12 mouse cellular contexts compared by ENCODE assay signal in genomic region chr6:6909586-6909985, GRCm38 (mm10). TPM values are rescaled to one million over a fixed set of nuclear protein-coding genes. Genes with fewer than 3 reads are reported as not detected.
DNase-seq lines count a peak whose midpoint lies in the region; ATAC-seq and TF ChIP-seq lines count a peak whose summit lies in the region.
"Had no signal": no experiment of that assay in that cellular context is flagged by ENCODE, and none has a peak within 500 bp of the region (broad histone marks: within the 10 kb centered on the region; RNA-seq: fewer than 3 reads in every experiment).

No protein-coding gene starts in this region.

- peak; percentile 19 for DNase-seq in kidney, adult 11 months
- DNase-seq in kidney, adult 9 months, result peak; percentile 55
- DNase-seq in ovary, postnatal 14 days (ENCODE audit: low spot score), result peak; percentile 68
- no peak for DNase-seq in right cerebral cortex, postnatal 10 days (ENCODE audit: low spot score in 2 of 2)
- DNase-seq in thymus, adult 2 months, result no peak
- DNase-seq: forebrain, postnatal 0 days had no signal

- no peak overlapping the region for H3K4me3 ChIP-seq in kidney, embryonic 16.5 days (ENCODE audit: low read length)
- H3K4me3 ChIP-seq in brown adipose tissue, adult 24 weeks (ENCODE audit: insufficient read depth, low read depth, low read length), result no peak overlapping the region
- no peak overlapping the region for H3K4me3 ChIP-seq in forebrain, embryonic 12.5 days (replicated peaks)
- H3K4me3 ChIP-seq in thymus, adult 2 months (ENCODE audit: control insufficient read depth, insufficient read depth, low read length), result no peak overlapping the region

- no peak overlapping the region for H3K27ac ChIP-seq in kidney, embryonic 16.5 days (ENCODE audit: low read length)
- H3K27ac ChIP-seq in brown adipose tissue, adult 24 weeks (replicated peaks; ENCODE audit: low read depth, low read length), result peak overlapping the region; percentile 72
- H3K27ac ChIP-seq in forebrain, embryonic 12.5 days, result no peak overlapping the region
- no peak overlapping the region for H3K27ac ChIP-seq in thymus, adult 2 months (ENCODE audit: control insufficient read depth, insufficient read depth, low read length)

- no peaks in the 10 kb centered on the region for H3K4me1 ChIP-seq in kidney, embryonic 16.5 days (ENCODE audit: insufficient read depth, low read length)
- H3K4me1 ChIP-seq in brown adipose tissue, adult 24 weeks (ENCODE audit: control insufficient read depth, insufficient read depth, insufficient read length, low read length), result 0 out of 2 replicates have a peak, but pooled peaks cover 3% of the 10 kb centered on the region
- no peaks in the 10 kb centered on the region for H3K4me1 ChIP-seq in forebrain, embryonic 12.5 days
- no peaks in the 10 kb centered on the region for H3K4me1 ChIP-seq in thymus, adult 2 months (replicated peaks; ENCODE audit: control insufficient read depth, insufficient read depth, low read length)

- H3K9ac ChIP-seq in kidney, embryonic 16.5 days (replicated peaks; ENCODE audit: low read length), result no peak overlapping the region
- H3K9ac ChIP-seq in forebrain, embryonic 12.5 days, result no peak overlapping the region
- H3K9ac ChIP-seq: forebrain, postnatal 0 days had no signal

- H3K36me3 ChIP-seq in kidney, embryonic 16.5 days (ENCODE audit: insufficient read depth, low read length), result no peaks in the 10 kb centered on the region
- H3K36me3 ChIP-seq in forebrain, embryonic 12.5 days (replicated peaks), result no peaks in the 10 kb centered on the region
- H3K36me3 ChIP-seq in thymus, adult 2 months (ENCODE audit: control insufficient read depth, insufficient read depth, low read length), result no peaks in the 10 kb centered on the region

- ATAC-seq in kidney, embryonic 16.5 days (ENCODE audit: low FRiP score, low TSS enrichment), result no peak
- ATAC-seq in forebrain, embryonic 12.5 days (ENCODE audit: low FRiP score), result no peak
- ATAC-seq: forebrain, postnatal 0 days; intestine, postnatal 0 days had no signal

- TF ChIP-seq POLR2A in thymus, adult 2 months (IDR thresholded peaks at IDR 0.05; ENCODE audit: control insufficient read depth, extremely low read depth, insufficient read depth, low read length, poor library complexity), result no peak

- no peaks in the 10 kb centered on the region for H3K27me3 ChIP-seq in kidney, embryonic 16.5 days (ENCODE audit: insufficient read depth, low read length)
- no peaks in the 10 kb centered on the region for H3K27me3 ChIP-seq in forebrain, embryonic 12.5 days
- H3K27me3 ChIP-seq in thymus, adult 2 months (ENCODE audit: control insufficient read depth, insufficient read depth, low read length), result no peaks in the 10 kb centered on the region
- H3K27me3 ChIP-seq: CH12.LX had no signal

- H3K9me3 ChIP-seq in kidney, embryonic 16.5 days (ENCODE audit: low read length), result peaks cover 2% of the 10 kb centered on the region; the same call in 1 of the 2 replicates
- H3K9me3 ChIP-seq in forebrain, embryonic 12.5 days, result no peaks in the 10 kb centered on the region

- H3K4me2 ChIP-seq in kidney, embryonic 16.5 days (replicated peaks; ENCODE audit: low read depth, low read length), result no peak overlapping the region
- H3K4me2 ChIP-seq in forebrain, embryonic 12.5 days, result no peak overlapping the region

- WGBS in kidney, embryonic 16.5 days, result 47% methylated on average over 8 of the region's 8 CpGs
- WGBS in forebrain, embryonic 12.5 days, result 83% methylated on average over 8 of the region's 8 CpGs
- WGBS in thymus, adult 2 months, result 82% methylated on average over 8 of the region's 8 CpGs

- no peak for TF ChIP-seq CTCF in thymus, adult 2 months (IDR thresholded peaks at IDR 0.05; ENCODE audit: borderline replicate concordance, control insufficient read depth, extremely low read depth, insufficient read depth, low read length, poor library complexity)

RNA-seq across cellular contexts. Expression of gene Dlx5, which starts 27.7 kb away (rescaled TPM):
- 0.22 and 0.47 TPM in 2 replicates for polyA plus RNA-seq in kidney, embryonic 16.5 days (2015; fragmentation: Nextera tagmentation; extraction: Ambion mirVana)
- not detected in 2 replicates for polyA plus RNA-seq in brown adipose tissue, adult 24 weeks (2012; ENCODE audit: insufficient read depth, insufficient read length, missing spikeins)
- polyA plus RNA-seq in forebrain, embryonic 12.5 days (2016; fragmentation: Nextera tagmentation; extraction: Ambion mirVana), result 68.0 and 102 TPM in 2 replicates
- polyA plus RNA-seq in thymus, adult 2 months (2012; rRNA removed), result 0.41 and 0.71 TPM in 2 replicates

RNA-seq across cellular contexts. Expression of gene Sdhaf3, which starts 46.2 kb away (rescaled TPM):
- polyA plus RNA-seq in kidney, embryonic 16.5 days (2015; fragmentation: Nextera tagmentation; extraction: Ambion mirVana), result 4.5 and 4.6 TPM in 2 replicates
- 9.9 and 12.8 TPM in 2 replicates for polyA plus RNA-seq in brown adipose tissue, adult 24 weeks (2012; ENCODE audit: insufficient read depth, insufficient read length, missing spikeins)
- polyA plus RNA-seq in forebrain, embryonic 12.5 days (2016; fragmentation: Nextera tagmentation; extraction: Ambion mirVana), result 6.2 and 7.0 TPM in 2 replicates
- polyA plus RNA-seq in thymus, adult 2 months (2012; rRNA removed), result 0.31 and 0.33 TPM in 2 replicates

RNA-seq across cellular contexts. Expression of gene Dlx6, which starts 46.5 kb away (rescaled TPM):
- not detected in 2 replicates for polyA plus RNA-seq in kidney, embryonic 16.5 days (2015; fragmentation: Nextera tagmentation; extraction: Ambion mirVana)
- polyA plus RNA-seq in brown adipose tissue, adult 24 weeks (2012; ENCODE audit: insufficient read depth, insufficient read length, missing spikeins), result not detected in 2 replicates
- polyA plus RNA-seq in forebrain, embryonic 12.5 days (2016; fragmentation: Nextera tagmentation; extraction: Ambion mirVana), result 10.1 and 15.7 TPM in 2 replicates
- polyA plus RNA-seq in thymus, adult 2 months (2012; rRNA removed), result not detected in 2 replicates
- polyA plus RNA-seq: intestine, postnatal 0 days; liver, embryonic 16.5 days had no signal

Comparison
In these comparisons a context has a peak if more than half of its experiments do, and no peak if none do; other contexts are left out.
1. DNase-seq: peak in kidney, adult 11 months (single experiment), kidney, adult 9 months (single experiment) and ovary, postnatal 14 days (single experiment); none in right cerebral cortex, postnatal 10 days (0 of 2) and thymus, adult 2 months (single experiment).
2. RNA of gene Dlx5, which starts 27.7 kb away (polyA plus RNA-seq): 68.0 to 102 TPM in forebrain, embryonic 12.5 days; 0.41 to 0.71 TPM in thymus, adult 2 months, 0.22 to 0.47 TPM in kidney, embryonic 16.5 days and not detected in brown adipose tissue, adult 24 weeks; every median in the first group is over 10 times any median in the second.